Mouse (Mus musculus) liver, adult 2 months (tissue): ENCODE measurements around the gene Grin3b. TPM values are rescaled to one million over a fixed set of nuclear protein-coding genes. Genes with fewer than 3 reads are reported as not detected.

Experiments
- DNase-seq: peaks from one replicate; pipeline ENCODE4 v3.0.0-alpha.2; 2011; ENCODE audit warnings: low read depth, low spot score; ENCODE audit errors: extremely low read depth
- H3K27ac ChIP-seq: fragments of 200-500 bp; replicated peaks from 2 replicates; pipeline ENCODE4 v1.5.1; 2012; ENCODE audit warnings: low read depth, mild to moderate bottlenecking, control low read depth, inconsistent platforms, low read length; ENCODE audit not compliant: insufficient read depth
- H3K27me3 ChIP-seq: fragments of 200-500 bp; 2 replicates; pipeline ENCODE4 v1.6.1; 2012; ENCODE audit warnings: mild to moderate bottlenecking, moderate library complexity, low read length, inconsistent platforms; ENCODE audit not compliant: control insufficient read depth, insufficient read depth
- H3K36me3 ChIP-seq: fragments of 200-500 bp; 2 replicates; pipeline ENCODE4 v1.6.1; 2012; ENCODE audit warnings: low read length, inconsistent platforms; ENCODE audit not compliant: control insufficient read depth, insufficient read depth
- H3K4me1 ChIP-seq: fragments of 200-500 bp; 2 replicates; pipeline ENCODE4 v1.6.1; 2011; ENCODE audit warnings: low read length; ENCODE audit not compliant: control insufficient read depth, insufficient read depth
- H3K4me3 ChIP-seq: fragments of 200-500 bp; 2 replicates; pipeline ENCODE4 v1.5.1; 2011; ENCODE audit warnings: low read depth, mild to moderate bottlenecking, control low read depth, low read length, moderate library complexity; ENCODE audit not compliant: insufficient read depth
- H3K79me2 ChIP-seq: fragments of 200-500 bp; 2 replicates; pipeline ENCODE4 v1.6.1; 2012; ENCODE audit warnings: inconsistent platforms, mild to moderate bottlenecking, low read length, moderate library complexity; ENCODE audit not compliant: control insufficient read depth, insufficient read depth
- H3K9ac ChIP-seq: fragments of 200-500 bp; 2 replicates; pipeline ENCODE4 v1.6.1; 2012; ENCODE audit warnings: low read depth, mild to moderate bottlenecking, control low read depth, inconsistent platforms, low read length
- CTCF ChIP-seq: fragments of 200-500 bp; IDR thresholded peaks from 2 replicates; pipeline ENCODE4 v1.5.1; 2011; ENCODE audit warnings: low read depth, low read length, control low read depth
- POLR2A ChIP-seq: fragments of 200-500 bp; IDR thresholded peaks from 2 replicates; pipeline ENCODE4 v1.6.1; 2011; ENCODE audit warnings: low read length, control low read depth; ENCODE audit not compliant: insufficient read depth; ENCODE audit errors: extremely low read depth
- WGBS: fragments of 180-500 bp; shearing (Covaris S2); methylation state at CpG from one replicate; pipeline ENCODE4 v1.1.7; 2018; 5-methylcytosine and 5-hydroxymethylcytosine counted together
- polyA plus RNA-seq: library from polyadenylated mRNA; depleted of rRNA; stranded (reverse); fragments of >200 nt; gene quantifications from 2 replicates; pipeline ENCODE4 v1.2.3, GENCODE M21; 2012
- total RNA-seq: library from RNA; depleted of rRNA; stranded (reverse); fragments of >200 nt; gene quantifications from 2 replicates; pipeline ENCODE4 v1.2.3, GENCODE M21; 2014

Gene Grin3b
- total and polyA plus RNA-seq, 2 experiments = 0.18 to 0.45 TPM

- peak; percentile 90 for DNase-seq
- WGBS = 6% methylated on average over 13 of the region's 13 CpGs
- Histone ChIP-seq H3K27ac (no peak overlapping the region), H3K4me3 (no peak overlapping the region), H3K27me3 (no peaks in the 10 kb centered on the region), H3K36me3 (no peaks in the 10 kb centered on the region), H3K9ac (no peak overlapping the region), H3K79me2 (no peaks in the 10 kb centered on the region; the same call in 1 of the 2 replicates), H3K4me1 (peaks cover 31% of the 10 kb centered on the region)
- TF ChIP-seq CTCF (no peak), POLR2A (no peak)
These were observed 36.2 kb upstream of the Grin3b start for GRCm38 (mm10) chr10:79934272-79934721.

- Histone ChIP-seq H3K27ac (no peak overlapping the region), H3K4me3 (no peak overlapping the region), H3K27me3 (no peaks in the 10 kb centered on the region), H3K9ac (no peak overlapping the region), H3K4me1 (peaks cover 31% of the 10 kb centered on the region), H3K79me2 (no peaks in the 10 kb centered on the region; the same call in 1 of the 2 replicates), H3K36me3 (no peaks in the 10 kb centered on the region)
- WGBS = 74% methylated on average over 16 of the region's 16 CpGs
- DNase-seq = no peak
- no peak for TF ChIP-seq POLR2A
- no peak for TF ChIP-seq CTCF
These were observed 35.5 kb upstream of the Grin3b start for GRCm38 (mm10) chr10:79934794-79935569.

- H3K36me3 ChIP-seq = no peaks in the 10 kb centered on the region
- no peak for TF ChIP-seq CTCF
- TF ChIP-seq POLR2A = no peak
- peaks cover 31% of the 10 kb centered on the region for H3K4me1 ChIP-seq
- peak; percentile 61 for DNase-seq
- H3K9ac ChIP-seq = no peak overlapping the region
- no peak overlapping the region for H3K4me3 ChIP-seq
- H3K27ac ChIP-seq = no peak overlapping the region
- H3K79me2 ChIP-seq = no peaks in the 10 kb centered on the region; the same call in 1 of the 2 replicates
- H3K27me3 ChIP-seq = no peaks in the 10 kb centered on the region
- 12% methylated on average over 10 of the region's 10 CpGs for WGBS
These were observed 34.1 kb upstream of the Grin3b start for GRCm38 (mm10) chr10:79936284-79936910.

GRCm38 (mm10) chr10:79936911-79937441, 33.5 kb upstream of the Grin3b start:
- peak overlapping the region; percentile 17; the same call in 1 of the 2 replicates for H3K4me3 ChIP-seq
- 3% methylated on average over 27 of the region's 27 CpGs for WGBS
- H3K4me1 ChIP-seq = peaks cover 31% of the 10 kb centered on the region
- H3K27ac ChIP-seq = no peak overlapping the region; the same call in 1 of the 2 replicates
- TF ChIP-seq POLR2A (no peak), CTCF (no peak)
- H3K27me3 ChIP-seq = no peaks in the 10 kb centered on the region
- DNase-seq = peak; percentile 93
- H3K9ac ChIP-seq = no peak overlapping the region
- H3K36me3 ChIP-seq = no peaks in the 10 kb centered on the region
- H3K79me2 ChIP-seq = no peaks in the 10 kb centered on the region; the same call in 1 of the 2 replicates

GRCm38 (mm10) chr10:79937775-79938526, 32.6 kb upstream of the Grin3b start:
- no peak overlapping the region for H3K27ac ChIP-seq
- H3K9ac ChIP-seq = no peak overlapping the region
- H3K36me3 ChIP-seq = no peaks in the 10 kb centered on the region
- no peaks in the 10 kb centered on the region for H3K27me3 ChIP-seq
- peaks cover 31% of the 10 kb centered on the region for H3K4me1 ChIP-seq
- H3K79me2 ChIP-seq = no peaks in the 10 kb centered on the region; the same call in 1 of the 2 replicates
- WGBS = 48% methylated on average over 11 of the region's 11 CpGs
- no peak overlapping the region for H3K4me3 ChIP-seq
- TF ChIP-seq CTCF (no peak), POLR2A (no peak)
- DNase-seq = peak; percentile 74
